Mouse (Mus musculus): Measurements from ENCODE around the gene Myt1l. TPM values are rescaled to one million over a fixed set of nuclear protein-coding genes. Genes with fewer than 3 reads are reported as not detected.

The Myt1l gene
- polyA plus RNA-seq (2015; fragmentation: Nextera tagmentation; extraction: Ambion mirVana): 322 and 331 TPM in 2 replicates

- H3K27me3 ChIP-seq (replicated peaks): no peaks in the 10 kb centered on the region
- H3K4me1 ChIP-seq: peaks cover 21% of the 10 kb centered on the region
- no peaks in the 10 kb centered on the region for H3K36me3 ChIP-seq (replicated peaks)
- whole genome bisulfite sequencing: 2% methylated on average over 13 of the region's 13 CpGs
- H3K9me3 ChIP-seq: no peaks in the 10 kb centered on the region
- H3K4me2 ChIP-seq: peak within 1 kb of the TSS; percentile 58
- H3K4me3 ChIP-seq: peak within 1 kb of the TSS; percentile 48
- peak; percentile 40; the same call in 1 of the 2 replicates for ATAC-seq (replicated peaks)
- H3K27ac ChIP-seq: peak within 1 kb of the TSS; percentile 97
- H3K9ac ChIP-seq: peak within 1 kb of the TSS; percentile 52
Measured at GRCm38 (mm10) chr12:29528031-29528771, at the start of gene Myt1l. Gene Myt1l, plus strand, starts transcription at chr12:29528384.

GRCm38 (mm10) chr12:29486424-29487035 lies 41.7 kb upstream of the Myt1l start:
- WGBS: 86% methylated on average over 10 of the region's 10 CpGs
- no peak for ATAC-seq (replicated peaks)
- H3K27ac ChIP-seq: no peak overlapping the region

GRCm38 (mm10) chr12:29526236-29526644 lies 1.9 kb upstream of the Myt1l start:
- no peaks in the 10 kb centered on the region for H3K27me3 ChIP-seq (replicated peaks)
- peaks cover 11% of the 10 kb centered on the region for H3K4me1 ChIP-seq
- peak; percentile 79 for ATAC-seq (replicated peaks)
- H3K27ac ChIP-seq: peak overlapping the region; percentile 97
- H3K9ac ChIP-seq: peak overlapping the region; percentile 45
- WGBS: 0% methylated on average over 6 of the region's 6 CpGs
- peak overlapping the region; percentile 27 for H3K4me3 ChIP-seq
- no peaks in the 10 kb centered on the region for H3K9me3 ChIP-seq
- H3K4me2 ChIP-seq: peak overlapping the region; percentile 58
- no peaks in the 10 kb centered on the region for H3K36me3 ChIP-seq (replicated peaks)

More at GRCm38 (mm10) chr12:29486424-29487035, 41.7 kb upstream of the Myt1l start:
- H3K4me1 ChIP-seq: no peaks in the 10 kb centered on the region
- H3K27me3 ChIP-seq (replicated peaks): no peaks in the 10 kb centered on the region
- H3K9ac ChIP-seq: no peak overlapping the region
- H3K9me3 ChIP-seq: no peaks in the 10 kb centered on the region
- H3K36me3 ChIP-seq (replicated peaks): no peaks in the 10 kb centered on the region
- no peak overlapping the region for H3K4me2 ChIP-seq
- no peak overlapping the region for H3K4me3 ChIP-seq

- peak; percentile 85 for ATAC-seq (replicated peaks)
- H3K36me3 ChIP-seq (replicated peaks): no peaks in the 10 kb centered on the region
- H3K9me3 ChIP-seq: no peaks in the 10 kb centered on the region
- H3K4me1 ChIP-seq: peaks cover 14% of the 10 kb centered on the region
- WGBS: under 1% methylated on average over 27 of the region's 27 CpGs
- H3K4me2 ChIP-seq: peak overlapping the region; percentile 58
- peak overlapping the region; percentile 52 for H3K9ac ChIP-seq
- H3K4me3 ChIP-seq: peak overlapping the region; percentile 48
- H3K27me3 ChIP-seq (replicated peaks): no peaks in the 10 kb centered on the region
- H3K27ac ChIP-seq: peak overlapping the region; percentile 97
Measured at GRCm38 (mm10) chr12:29527048-29527761, 979 bp upstream of the Myt1l start.

- Histone ChIP-seq H3K9ac (peak overlapping the region; percentile 58), H3K36me3 (replicated peaks) (no peaks in the 10 kb centered on the region), H3K4me3 (peak overlapping the region; percentile 43), H3K27me3 (replicated peaks) (no peaks in the 10 kb centered on the region), H3K27ac (peak overlapping the region; percentile 91), H3K9me3 (no peaks in the 10 kb centered on the region), H3K4me2 (peak overlapping the region; percentile 45), H3K4me1 (peaks cover 22% of the 10 kb centered on the region)
- WGBS: 0% methylated on average over 6 of the region's 6 CpGs
- no peak for ATAC-seq (replicated peaks)
Measured at GRCm38 (mm10) chr12:29530241-29530725, 2.1 kb downstream of the Myt1l start.

GRCm38 (mm10) chr12:29530823-29531222 lies 2.6 kb downstream of the Myt1l start:
- H3K4me1 ChIP-seq: peaks cover 19% of the 10 kb centered on the region
- H3K4me2 ChIP-seq: peak overlapping the region; percentile 45
- peak overlapping the region; percentile 58 for H3K9ac ChIP-seq
- no peaks in the 10 kb centered on the region for H3K27me3 ChIP-seq (replicated peaks)
- H3K27ac ChIP-seq: peak overlapping the region; percentile 91
- H3K4me3 ChIP-seq: peak overlapping the region; percentile 43
- ATAC-seq (replicated peaks): no peak
- H3K36me3 ChIP-seq (replicated peaks): no peaks in the 10 kb centered on the region
- WGBS: 35% methylated on average over 7 of the region's 7 CpGs
- no peaks in the 10 kb centered on the region for H3K9me3 ChIP-seq

- Histone ChIP-seq H3K4me3 (peak overlapping the region; percentile 45), H3K9ac (peak overlapping the region; percentile 57), H3K27ac (peak overlapping the region; percentile 91), H3K9me3 (no peaks in the 10 kb centered on the region), H3K4me1 (peaks cover 28% of the 10 kb centered on the region), H3K36me3 (replicated peaks) (no peaks in the 10 kb centered on the region), H3K27me3 (replicated peaks) (no peaks in the 10 kb centered on the region), H3K4me2 (peak overlapping the region; percentile 77)
- ATAC-seq (replicated peaks): peak; percentile 79
- 12% methylated on average over 14 of the region's 14 CpGs for WGBS
Measured at GRCm38 (mm10) chr12:29533071-29533876, 5.1 kb downstream of the Myt1l start.

GRCm38 (mm10) chr12:29534326-29534725 lies 6.1 kb downstream of the Myt1l start:
- H3K27ac ChIP-seq: peak overlapping the region; percentile 91
- H3K9me3 ChIP-seq: no peaks in the 10 kb centered on the region
- peaks cover 37% of the 10 kb centered on the region for H3K4me1 ChIP-seq
- H3K36me3 ChIP-seq (replicated peaks): no peaks in the 10 kb centered on the region
- peak overlapping the region; percentile 77 for H3K4me2 ChIP-seq
- peak overlapping the region; percentile 45 for H3K4me3 ChIP-seq
- ATAC-seq (replicated peaks): 0 out of 2 replicates have a peak, but pooled peaks have one; percentile 32
- 1% methylated on average over 6 of the region's 6 CpGs for WGBS
- peak overlapping the region; percentile 57 for H3K9ac ChIP-seq
- no peaks in the 10 kb centered on the region for H3K27me3 ChIP-seq (replicated peaks)

- WGBS: under 1% methylated on average over 25 of the region's 25 CpGs
- H3K4me2 ChIP-seq: peak overlapping the region; percentile 77
- H3K9ac ChIP-seq: peak overlapping the region; percentile 57
- H3K9me3 ChIP-seq: no peaks in the 10 kb centered on the region
- H3K27me3 ChIP-seq (replicated peaks): no peaks in the 10 kb centered on the region
- H3K4me3 ChIP-seq: peak overlapping the region; percentile 45
- peak; percentile 37 for ATAC-seq (replicated peaks)
- peaks cover 42% of the 10 kb centered on the region for H3K4me1 ChIP-seq
- H3K27ac ChIP-seq: peak overlapping the region; percentile 91
- no peaks in the 10 kb centered on the region for H3K36me3 ChIP-seq (replicated peaks)
Measured at GRCm38 (mm10) chr12:29534761-29535300, 6.6 kb downstream of the Myt1l start.

GRCm38 (mm10) chr12:29537916-29538315 lies 9.7 kb downstream of the Myt1l start:
- H3K27ac ChIP-seq: peak overlapping the region; percentile 82
- WGBS: 29% methylated on average over 5 of the region's 5 CpGs
- peak overlapping the region; percentile 45 for H3K4me3 ChIP-seq
- no peaks in the 10 kb centered on the region for H3K27me3 ChIP-seq (replicated peaks)
- no peaks in the 10 kb centered on the region for H3K36me3 ChIP-seq (replicated peaks)
- H3K9ac ChIP-seq: peak overlapping the region; percentile 57
- peak; percentile 51 for ATAC-seq (replicated peaks)
- H3K4me2 ChIP-seq: peak overlapping the region; percentile 77
- peaks cover 56% of the 10 kb centered on the region for H3K4me1 ChIP-seq
- H3K9me3 ChIP-seq: no peaks in the 10 kb centered on the region

GRCm38 (mm10) chr12:29538456-29538855 lies 10.3 kb downstream of the Myt1l start:
- H3K4me1 ChIP-seq: peaks cover 53% of the 10 kb centered on the region
- H3K27me3 ChIP-seq (replicated peaks): no peaks in the 10 kb centered on the region
- H3K9ac ChIP-seq: peak overlapping the region; percentile 57
- peak overlapping the region; percentile 45 for H3K4me3 ChIP-seq
- peak; percentile 53; the same call in 1 of the 2 replicates for ATAC-seq (replicated peaks)
- no peaks in the 10 kb centered on the region for H3K9me3 ChIP-seq
- WGBS: 35% methylated on average over 11 of the region's 11 CpGs
- peak overlapping the region; percentile 77 for H3K4me2 ChIP-seq
- H3K27ac ChIP-seq: peak overlapping the region; percentile 82
- no peaks in the 10 kb centered on the region for H3K36me3 ChIP-seq (replicated peaks)
